Mouse (Mus musculus) liver, adult 2 months (tissue): ENCODE results near the gene Mei1.

Experiments used
- CTCF ChIP-seq: fragments of 200-500 bp; IDR thresholded peaks from 2 replicates; pipeline ENCODE4 v1.5.1; 2011; ENCODE audit warnings: low read depth, low read length, control low read depth
- POLR2A ChIP-seq: fragments of 200-500 bp; IDR thresholded peaks from 2 replicates; pipeline ENCODE4 v1.6.1; 2011; ENCODE audit warnings: low read length, control low read depth; ENCODE audit not compliant: insufficient read depth; ENCODE audit errors: extremely low read depth

- TF ChIP-seq CTCF (no peak), POLR2A (no peak)
These were observed 97.7 kb downstream of the Mei1 start for GRCm38 (mm10) chr15:82167201-82168168.
